Mouse (Mus musculus): ENCODE data around the gene Prm1.
A peak's percentile ranks its signal among the peaks of the same experiment; 100 is the strongest.

Prm1 gene

DNA sequence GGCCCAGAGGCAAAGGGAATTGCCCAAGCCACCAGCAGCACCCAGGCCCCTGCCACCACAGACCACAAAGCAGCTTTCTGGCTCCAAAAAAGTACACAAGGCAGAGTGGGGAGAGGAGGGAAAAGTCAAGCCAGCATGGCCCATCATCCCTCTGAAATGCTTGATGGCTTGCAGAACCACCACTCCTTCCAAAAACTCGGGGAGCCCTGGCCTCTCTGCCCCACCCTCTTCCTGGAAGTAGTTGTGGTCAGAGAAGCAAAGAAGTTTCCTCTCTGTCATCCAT is 22.5 kb downstream of the Prm1 start:
- no peak for DNase-seq (ENCODE audit: low read depth, low spot score)

DNA sequence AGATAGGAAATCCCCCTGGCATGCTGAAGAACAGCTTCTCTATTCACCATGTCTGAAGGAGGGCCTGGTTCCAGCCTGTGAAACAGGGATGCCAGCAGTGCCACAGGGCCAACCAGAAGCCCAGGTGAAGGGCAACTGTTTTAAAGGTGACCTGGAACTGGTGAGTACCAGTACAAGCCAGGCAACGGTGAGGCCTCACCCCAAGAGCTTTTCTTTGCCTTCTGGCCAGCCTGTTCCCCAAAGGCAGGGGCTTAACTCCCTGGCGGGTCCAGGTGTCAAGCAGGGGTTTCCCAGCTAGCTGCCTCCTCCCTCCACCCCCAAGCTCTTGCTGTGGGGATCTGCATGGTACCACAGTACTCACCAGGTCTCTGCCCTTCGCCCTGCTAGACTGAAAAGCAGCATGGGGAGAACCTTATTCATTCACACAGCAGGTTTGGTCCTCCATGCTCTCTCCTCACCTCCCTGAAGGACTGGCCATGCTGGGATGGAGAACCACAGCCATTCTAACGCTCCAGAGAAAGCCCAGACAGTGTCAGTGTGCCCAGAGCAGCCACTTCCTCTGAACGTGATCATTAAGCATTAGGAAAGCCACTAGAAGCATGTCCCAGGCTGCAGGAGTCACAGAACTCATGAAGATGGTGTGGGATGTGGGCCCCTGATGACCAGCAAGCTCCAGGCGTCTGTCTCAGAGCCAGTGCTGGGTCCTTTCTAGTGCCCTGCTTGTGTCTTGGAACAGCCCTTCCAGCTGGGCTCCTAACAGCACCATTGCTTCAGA is 23.1 kb downstream of the Prm1 start:
- DNase-seq (ENCODE audit: low read depth, low spot score): no peak

DNA sequence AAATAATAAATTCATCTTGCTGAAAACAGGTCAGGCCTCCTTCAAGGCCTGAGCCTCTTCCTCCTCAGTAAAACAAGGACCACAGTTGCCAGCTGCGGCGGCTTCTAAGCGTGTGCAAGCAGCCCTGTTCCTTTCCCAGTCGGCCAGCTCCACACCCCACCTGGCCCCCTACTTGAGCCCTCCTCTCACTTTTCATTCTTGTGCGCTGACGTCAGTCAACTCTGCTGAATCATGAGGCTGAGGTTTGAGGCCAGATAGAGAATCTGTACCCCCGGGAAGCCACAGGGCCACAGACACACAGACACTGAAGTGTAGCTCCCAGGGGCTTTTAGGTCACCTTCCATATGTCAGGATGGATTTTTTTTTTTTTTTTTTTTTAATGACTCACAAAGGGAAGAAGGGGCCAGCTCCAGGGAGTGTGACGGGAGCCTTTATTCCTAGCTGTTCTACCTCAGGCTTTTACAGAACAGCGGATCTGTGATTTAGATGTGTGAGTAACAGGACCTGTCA is 23.7 kb downstream of the Prm1 start:
- no peak for DNase-seq (ENCODE audit: low read depth, low spot score)

DNA sequence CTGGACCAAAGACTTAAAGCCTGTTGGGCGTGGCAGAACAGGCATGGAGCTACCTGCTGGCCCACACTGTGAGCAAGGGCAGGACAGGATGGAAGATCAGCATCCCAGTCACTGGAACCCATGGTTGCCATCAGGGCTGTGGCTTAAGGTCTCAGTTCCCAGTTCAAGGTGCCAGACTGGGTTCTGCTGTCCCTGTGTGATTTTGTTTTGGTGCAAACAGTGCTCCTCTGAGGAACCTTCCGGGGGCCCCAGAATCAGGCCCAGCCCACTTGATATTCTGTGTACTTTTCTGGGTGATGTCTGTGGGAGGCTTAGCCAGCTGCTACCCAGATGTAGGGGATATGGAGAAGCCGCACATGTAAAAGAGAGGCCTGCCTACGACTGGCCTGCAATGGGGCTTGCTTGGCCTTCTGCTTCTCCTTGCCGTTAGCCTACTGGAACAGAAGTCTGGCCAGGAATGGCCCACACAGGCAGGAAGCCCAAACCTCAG is 25.0 kb downstream of the Prm1 start:
- no peak for DNase-seq (ENCODE audit: low read depth, low spot score)

DNA sequence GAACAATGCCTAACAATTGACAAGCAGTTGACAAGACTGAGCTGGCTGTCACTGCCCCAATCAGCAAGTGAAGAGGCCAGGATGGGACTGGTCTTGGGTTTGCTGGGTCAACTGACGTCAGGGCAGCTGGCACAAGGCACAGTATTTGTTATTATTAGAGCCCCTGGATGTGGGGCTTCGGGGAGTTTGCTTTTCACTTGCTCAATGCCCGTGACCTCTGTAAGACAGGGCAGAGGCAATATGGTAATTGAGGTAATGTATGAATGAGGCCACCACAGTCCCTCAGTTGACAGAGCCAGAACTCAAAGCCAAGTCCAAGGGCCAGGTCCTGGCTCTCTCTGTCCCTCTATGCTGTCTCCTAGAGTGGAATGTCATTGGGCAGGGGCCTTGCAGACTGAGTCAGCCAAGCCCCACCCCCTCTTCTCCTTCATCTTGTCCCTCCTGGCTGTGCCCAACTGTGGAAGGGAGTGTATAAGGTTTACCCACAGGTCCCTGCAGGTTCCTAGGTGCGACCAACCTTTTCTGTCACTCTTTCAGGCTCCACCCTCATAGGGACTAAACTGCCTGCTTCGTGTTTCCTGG is 28.0 kb downstream of the Prm1 start:
- no peak for DNase-seq (ENCODE audit: low read depth, low spot score)

DNA sequence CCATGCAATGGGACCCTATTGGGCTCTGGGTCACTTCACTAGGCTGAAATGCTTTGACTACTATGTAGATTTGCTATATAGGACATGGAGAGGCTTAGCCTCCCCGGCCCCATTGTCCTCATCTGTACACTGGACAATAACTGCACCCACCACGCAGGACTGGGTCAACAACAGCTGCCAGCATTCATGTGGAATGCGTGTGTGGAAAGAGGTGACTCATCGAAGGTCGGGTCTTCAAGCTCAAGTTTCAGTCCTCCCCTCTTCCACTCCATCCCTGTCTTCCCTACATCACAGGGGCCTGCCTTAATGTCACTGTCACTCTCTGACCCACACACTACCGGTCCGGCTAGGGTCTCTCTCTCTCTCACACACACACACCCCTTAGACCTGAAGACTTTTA is 29.3 kb downstream of the Prm1 start:
- DNase-seq (ENCODE audit: low read depth, low spot score): no peak

DNA sequence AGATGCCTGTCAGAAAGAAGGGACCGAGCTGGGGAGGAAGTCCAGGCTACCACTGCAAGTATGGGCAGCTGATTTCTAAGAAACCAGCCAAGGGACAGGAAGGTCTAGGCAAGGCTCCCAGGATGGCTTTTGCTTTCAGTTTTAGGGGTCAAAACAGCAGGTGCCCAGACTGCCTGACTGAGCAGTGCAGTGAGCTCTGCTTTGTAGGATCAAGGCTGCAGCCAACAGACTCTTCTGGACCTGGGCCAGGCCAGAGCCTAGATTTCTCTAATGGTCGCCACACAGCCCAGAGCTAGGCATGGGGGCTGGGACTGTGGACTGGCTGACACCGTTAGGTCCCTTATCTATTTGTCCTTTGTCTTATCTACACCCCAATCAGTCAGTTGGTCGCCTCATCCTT is 30.9 kb downstream of the Prm1 start:
- no peak for DNase-seq (ENCODE audit: low read depth, low spot score)

DNA sequence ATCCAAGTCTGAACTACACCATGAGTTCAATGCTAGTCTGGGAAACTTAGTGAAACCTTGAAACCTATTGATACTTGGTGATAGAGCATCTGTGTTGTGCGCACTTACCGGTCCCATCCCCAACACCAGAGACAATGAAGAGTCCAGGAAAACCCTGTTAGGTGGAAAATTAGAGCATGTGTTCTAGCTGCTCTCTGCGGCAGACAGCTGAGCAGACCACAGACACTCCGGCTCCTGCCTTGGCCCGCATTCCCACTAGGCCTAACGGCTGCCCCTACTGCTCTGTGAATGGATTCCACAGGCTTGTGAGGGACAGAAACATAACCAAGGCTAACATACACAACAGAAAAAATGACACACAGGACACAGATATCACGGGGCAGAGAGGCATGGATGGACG is 32.1 kb downstream of the Prm1 start:
- no peak for DNase-seq (ENCODE audit: low read depth, low spot score)

DNA sequence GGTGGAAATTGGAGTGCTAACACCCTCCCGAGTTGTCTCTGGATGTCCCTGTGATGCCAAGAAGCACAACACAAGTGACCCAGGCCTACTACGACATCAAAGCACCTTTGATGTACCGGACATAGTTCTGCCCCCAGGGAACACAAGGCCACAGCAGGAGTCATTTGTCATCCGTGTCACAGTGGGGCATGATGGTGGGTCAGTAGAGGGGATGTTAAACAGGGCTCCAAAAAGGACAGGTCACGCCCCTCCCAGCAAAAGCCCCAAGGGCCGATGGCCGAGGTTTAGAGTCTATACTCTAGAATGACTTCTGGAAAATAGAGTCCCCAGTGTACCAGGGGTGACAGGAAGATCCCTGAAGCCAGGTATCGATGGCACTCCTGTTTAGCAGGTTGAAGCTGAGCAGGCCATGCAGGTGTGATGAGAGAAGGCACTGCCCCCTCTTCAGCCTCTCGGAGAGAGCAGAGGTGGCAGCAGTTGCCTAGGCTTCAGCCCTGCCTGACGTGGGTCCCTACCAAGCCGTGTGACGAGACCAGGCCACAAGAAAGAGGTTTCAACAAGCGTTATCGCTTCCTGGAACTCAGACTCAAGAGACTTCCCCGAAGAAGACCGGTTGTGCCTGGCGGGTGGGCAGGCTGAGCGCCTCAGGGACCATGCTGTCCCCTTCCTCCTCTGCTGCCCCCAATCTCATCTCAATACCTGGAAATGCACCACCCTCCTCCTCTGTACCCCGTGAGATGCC is 33.7 kb downstream of the Prm1 start:
- no peak for DNase-seq (ENCODE audit: low read depth, low spot score)

DNA sequence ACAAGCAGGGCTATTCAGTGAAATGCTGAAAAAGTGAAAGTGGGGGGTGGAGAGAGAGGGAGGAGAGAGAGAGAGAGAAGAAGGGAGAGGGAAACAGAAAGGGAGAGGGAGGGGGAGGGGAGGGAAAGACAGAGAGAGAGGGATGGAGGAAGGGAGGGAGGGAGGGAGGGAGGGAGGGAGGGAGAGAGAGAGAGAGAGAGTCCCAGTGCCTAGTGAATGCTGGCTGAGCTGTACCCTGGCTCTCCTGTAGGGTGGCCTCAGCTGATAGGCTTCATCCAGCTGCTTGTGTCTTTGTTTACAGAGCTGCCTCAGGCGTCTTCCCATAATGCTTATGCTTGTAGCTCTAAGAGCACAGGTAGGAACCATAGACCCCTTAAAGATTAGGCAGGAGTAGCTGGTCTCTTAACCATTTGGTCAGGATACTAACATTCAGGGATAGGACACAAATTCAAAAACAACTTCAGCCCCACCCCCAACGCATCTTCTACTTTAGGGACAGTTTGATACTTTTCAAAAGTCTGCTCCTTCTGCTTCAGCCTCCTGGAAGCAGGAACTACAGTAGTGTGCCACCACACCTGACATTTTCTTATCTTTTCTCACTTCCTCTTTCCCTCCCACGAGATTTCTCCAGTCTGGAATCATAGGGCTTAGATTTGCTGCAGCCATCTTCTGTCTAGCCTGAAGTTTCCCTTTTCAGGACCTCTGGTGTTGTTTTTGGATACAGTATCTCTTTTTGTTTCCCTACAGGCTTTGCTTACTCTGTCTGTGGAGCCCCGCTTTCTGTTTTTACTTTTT is 34.9 kb downstream of the Prm1 start:
- no peak for DNase-seq (ENCODE audit: low read depth, low spot score)

DNA sequence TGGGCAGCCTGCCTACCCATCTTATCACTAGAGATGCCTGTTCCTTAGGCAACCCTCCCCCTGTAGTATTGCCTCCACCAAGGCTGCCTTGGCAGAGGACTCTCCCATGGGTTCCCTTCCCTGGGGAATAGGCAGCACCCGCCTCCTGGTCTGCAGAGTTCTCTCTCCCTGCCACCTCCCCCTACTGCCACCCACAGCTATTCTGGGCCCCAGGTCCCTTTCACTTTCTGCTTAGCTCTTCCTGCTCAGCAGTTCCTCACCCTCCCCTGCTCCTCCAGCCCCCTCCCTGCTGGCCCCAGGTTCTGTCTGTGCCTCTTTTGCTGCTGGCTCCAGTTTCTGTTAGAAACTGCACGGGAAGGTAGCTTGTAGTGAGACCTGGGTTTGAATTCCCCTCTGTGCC is 36.0 kb downstream of the Prm1 start:
- DNase-seq (ENCODE audit: low read depth, low spot score): no peak

DNA sequence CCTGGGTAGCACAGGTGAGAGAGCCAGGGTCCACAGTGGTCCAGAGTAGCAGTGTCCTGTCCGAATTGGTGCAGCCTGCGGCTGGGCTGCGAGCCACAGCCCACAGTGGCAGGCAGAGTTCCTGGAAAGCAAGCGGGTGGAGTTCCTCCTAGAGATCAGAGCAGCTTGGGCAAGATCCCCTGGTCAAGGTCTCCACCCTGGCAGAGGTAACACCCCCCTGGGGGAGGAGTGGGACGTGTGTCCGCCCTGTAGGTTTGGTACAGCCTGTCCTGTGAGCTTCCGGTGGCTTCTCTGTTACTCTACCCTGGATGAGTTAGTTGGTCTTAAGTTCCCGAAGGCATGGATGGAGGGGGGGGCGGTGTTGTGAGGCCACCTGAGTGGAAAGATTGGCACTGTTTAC is 36.8 kb downstream of the Prm1 start:
- no peak for DNase-seq (ENCODE audit: low read depth, low spot score)

DNA sequence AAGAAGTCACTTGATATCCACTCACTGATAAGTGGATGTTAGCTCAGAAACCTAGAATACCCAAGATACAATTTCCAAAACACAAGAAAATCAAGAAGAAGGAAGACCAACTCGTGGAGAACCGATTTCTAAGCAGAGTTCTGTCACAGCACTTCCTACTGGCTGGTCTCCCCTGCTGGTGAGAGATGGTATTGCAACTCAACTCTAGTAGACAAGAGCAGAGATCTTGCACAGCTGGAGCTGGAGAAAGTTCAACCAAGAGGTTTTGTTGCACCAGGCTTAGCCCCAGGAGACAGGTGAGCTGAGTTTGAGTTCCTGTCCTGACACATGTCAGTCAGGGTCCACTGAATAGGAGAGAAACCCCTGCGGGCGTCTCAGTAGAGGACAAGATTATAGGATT is 38.5 kb downstream of the Prm1 start:
- peak; percentile 57 for DNase-seq (ENCODE audit: low read depth, low spot score)

DNA sequence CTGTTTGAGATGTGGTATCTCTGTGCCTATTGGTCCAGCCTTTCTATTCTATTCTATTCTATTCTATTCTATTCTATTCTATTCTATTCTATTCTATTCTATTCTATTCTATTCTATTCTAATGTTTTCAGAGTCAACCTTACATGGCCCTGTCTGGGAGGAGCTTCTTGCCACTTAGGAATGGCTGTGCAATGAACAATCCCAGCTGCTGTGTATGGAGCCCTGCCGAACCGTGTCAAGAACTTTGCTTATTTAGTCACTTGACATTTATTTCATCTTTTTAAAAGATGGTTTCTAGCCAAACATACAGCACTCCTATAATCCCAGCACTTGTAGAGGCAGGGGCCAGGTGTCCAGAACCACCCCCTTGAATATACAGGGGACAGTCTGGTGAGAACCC is 41.3 kb downstream of the Prm1 start:
- DNase-seq (ENCODE audit: low read depth, low spot score): no peak

DNA sequence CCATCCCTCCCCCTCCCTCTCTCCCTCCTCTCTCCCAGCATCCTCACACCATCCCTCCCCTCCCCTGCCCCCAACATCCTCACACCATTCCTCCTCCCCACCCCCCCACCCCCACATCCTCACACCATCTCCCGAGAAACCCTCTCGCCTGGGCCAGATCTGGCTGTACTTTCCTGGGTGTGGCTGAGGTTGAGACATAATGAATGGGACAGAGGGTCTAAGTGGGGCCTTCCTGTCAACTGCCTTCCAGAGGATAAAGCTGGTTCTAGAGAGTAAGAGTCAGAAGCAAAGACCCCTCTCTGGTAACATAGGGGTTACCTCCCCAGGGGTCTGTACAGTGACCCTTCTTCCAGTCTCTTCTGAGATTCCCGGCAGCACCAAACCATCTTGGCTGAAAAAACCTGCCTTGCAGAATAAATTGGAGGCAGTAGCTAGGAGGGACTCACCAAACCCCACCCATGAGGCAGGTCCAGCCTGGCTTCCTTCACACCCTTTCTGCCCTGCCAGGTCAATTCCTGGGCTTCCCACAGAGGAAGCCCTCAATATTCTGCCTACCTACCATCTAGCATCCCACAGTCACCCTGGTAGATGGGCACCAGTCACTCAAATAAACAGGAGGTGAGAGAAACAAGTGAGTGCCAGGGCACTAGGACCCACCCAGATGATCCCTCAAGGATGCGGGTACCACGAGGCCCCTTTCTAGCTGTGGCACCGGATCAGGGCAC is 41.9 kb downstream of the Prm1 start:
- no peak for DNase-seq (ENCODE audit: low read depth, low spot score)

DNA sequence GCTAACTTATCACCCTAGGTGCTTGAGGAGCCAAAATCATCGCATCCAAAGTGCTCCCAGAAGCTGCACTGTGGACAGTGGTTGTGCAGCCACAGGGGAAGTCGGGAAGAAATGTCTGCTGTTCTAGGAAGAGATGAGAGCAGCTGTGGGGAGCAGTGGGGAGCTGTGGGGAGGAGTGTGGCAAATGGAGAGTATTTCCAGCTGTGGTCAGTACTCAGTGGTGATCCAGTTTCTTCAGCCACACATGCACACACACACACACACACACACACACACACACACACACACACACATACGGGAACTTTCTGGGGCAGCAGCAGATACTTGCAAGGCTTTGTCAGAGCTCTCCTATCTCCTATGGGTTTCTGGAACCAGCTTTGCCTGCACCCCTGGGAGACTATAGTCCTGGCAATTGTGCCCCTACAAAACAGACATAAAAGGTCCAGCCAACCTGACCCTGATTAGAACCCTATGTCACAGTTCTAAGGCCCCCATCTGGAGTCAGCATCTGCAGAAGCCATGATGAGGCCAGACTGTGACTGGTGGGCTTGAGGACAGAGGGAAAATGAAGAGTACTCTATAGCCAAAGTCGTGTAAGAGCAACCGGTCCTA is 43.0 kb downstream of the Prm1 start:
- no peak for DNase-seq (ENCODE audit: low read depth, low spot score)

DNA sequence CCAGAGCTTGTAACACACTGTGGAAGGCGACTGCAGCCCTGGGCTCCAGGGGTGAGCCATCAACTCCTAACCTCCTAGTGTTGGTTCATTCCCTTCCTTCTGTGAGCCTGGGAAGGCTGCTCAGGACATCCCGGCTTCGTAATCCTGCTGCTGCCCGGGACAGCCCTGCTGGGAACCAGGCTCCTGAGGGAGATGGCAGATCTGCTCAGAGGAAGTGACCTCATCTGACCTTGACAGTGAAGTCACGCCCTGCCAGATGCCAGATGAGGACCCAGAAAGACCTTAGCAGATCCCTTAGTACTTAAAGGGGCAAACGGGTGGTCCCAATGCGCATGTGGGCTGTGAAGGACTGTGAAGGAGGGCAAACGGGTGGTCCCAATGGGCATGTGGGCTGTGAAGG is 44.5 kb downstream of the Prm1 start:
- no peak for DNase-seq (ENCODE audit: low read depth, low spot score)

DNA sequence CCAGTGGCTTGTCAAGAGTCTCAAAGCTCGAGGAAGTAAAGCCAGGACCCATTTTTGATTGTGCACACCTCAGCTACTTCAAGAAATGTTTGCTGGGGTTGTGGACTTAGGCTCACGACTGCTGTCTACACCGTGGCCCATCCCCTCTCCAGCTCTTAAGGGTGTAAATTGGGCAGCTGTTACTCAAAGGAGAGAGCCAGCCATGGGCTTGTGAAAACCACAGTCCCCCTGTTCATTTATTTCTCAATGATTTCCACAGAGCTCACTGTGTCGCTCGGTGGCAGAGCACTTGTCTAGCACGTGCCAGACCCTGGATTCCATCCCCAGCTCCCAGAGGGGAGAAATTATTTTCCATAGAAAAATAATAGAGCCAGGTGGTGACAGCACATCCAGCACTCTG is 49.5 kb downstream of the Prm1 start:
- no peak for DNase-seq (ENCODE audit: low read depth, low spot score)

DNA sequence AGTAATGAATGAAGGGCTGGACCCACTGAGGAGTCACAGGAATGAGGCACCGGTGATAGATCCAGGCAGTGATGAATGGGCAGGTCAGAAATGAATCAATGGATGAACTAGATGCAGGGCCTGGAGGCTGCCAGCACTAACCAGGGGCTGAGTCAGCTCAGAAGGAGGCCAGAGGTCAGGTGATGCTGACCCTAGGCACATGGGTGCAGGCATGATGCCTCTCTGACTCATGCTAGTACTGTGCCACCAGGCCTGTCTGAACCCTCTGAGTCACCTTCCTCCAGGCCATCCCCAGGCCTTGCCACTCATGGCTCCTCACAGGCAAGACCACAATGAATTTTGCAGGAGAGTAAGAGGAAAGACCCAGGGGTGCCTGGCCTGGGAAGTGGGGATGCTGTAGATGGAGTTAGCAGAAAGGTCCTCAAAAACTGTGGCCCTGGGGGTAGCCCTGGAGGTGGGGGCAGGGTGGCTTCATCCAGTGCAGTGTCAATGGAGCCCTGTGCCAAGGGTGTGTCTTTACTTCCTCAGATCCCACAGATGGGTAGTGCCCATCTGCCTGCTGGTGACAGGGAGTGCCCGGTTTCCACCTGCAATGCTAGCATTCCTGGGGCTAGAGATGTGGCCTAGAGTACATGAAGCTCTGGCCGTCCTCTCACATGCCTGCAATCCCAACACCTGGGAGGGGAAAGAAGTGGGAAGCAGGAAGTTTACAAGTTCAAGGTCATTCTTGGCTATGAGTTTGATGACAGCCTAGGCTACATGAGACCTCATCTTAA is 50.9 kb downstream of the Prm1 start:
- no peak for DNase-seq (ENCODE audit: low read depth, low spot score)

DNA sequence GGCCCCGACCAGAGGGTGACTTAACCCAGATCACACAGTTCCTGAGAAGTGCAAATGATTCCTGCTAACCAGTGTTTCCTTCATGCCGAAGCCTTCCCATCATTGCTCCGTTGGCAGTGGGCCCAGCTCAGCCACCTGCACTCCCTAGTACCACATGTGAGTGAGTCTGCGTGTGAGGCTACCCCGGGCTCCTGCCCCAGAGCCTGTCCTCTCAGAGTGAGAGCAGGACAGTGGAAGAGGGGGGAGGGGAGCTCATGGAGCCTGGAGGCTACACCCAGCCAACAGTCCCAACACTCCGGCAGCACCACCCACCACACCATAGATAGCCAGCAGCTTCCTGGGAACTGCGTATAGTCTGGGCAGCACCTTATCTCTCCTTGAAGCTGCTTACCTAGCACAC is 55.8 kb downstream of the Prm1 start:
- no peak for DNase-seq (ENCODE audit: low read depth, low spot score)

Measured in c-Kit-negative CD71-positive TER-119-positive erythroid progenitor cells, embryonic 14.5 days (primary cell).